ENCODE assay signal across 9 mouse cellular contexts in the genomic region with DNA sequence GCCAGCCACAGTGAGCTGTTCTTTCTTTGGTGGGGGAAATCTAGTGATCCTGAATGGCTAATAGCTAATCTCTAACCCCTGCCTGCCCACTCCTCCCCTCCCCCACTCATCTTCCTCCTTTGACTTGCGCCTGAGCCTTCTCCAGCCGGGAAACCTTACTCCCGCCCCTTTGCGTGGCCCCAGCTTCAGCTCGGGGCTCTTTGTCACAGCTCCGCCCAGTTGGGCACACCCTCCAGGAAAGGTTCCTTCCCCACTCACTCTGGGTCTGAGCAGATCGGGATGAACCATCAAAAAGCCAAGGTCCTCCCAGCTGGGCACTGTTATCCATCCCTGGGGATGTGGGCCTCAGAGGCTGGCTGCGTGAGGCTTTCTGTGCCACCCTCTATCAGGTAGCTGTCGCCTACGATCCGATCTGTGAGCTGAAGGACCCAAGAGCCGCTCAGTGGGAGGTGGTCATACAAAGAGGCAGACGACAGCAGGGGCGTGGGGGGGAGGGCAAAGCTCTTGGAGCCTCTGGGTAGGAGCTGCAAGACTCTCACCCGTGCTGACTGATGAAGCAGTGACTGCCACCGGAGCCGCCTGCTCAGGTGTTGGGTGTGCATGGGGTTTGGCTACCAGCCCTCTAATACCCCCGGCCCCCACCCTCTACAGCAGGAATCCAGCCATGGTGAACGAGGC. TPM values are rescaled to one million over a fixed set of nuclear protein-coding genes. Genes with fewer than 3 reads are reported as not detected.
A peak's percentile ranks its signal among the peaks of the same experiment; 100 is the strongest.
DNase-seq lines count a peak whose midpoint lies in the region; ATAC-seq and TF ChIP-seq lines count a peak whose summit lies in the region.
"Had no signal": no experiment of that assay in that cellular context is flagged by ENCODE, and none has a peak within 500 bp of the region (broad histone marks: within the 10 kb centered on the region; RNA-seq: fewer than 3 reads in every experiment).

No protein-coding gene starts in this region.

- H3K36me3 ChIP-seq in forebrain, embryonic 14.5 days (ENCODE audit: control insufficient read depth, insufficient read depth, low read length), result peaks cover 32% of the 10 kb centered on the region
- H3K36me3 ChIP-seq in limb, embryonic 11.5 days (ENCODE audit: control insufficient read depth, insufficient read depth, low read length), result no peaks in the 10 kb centered on the region
- H3K36me3 ChIP-seq in midbrain, embryonic 12.5 days, result peaks cover 41% of the 10 kb centered on the region
- H3K36me3 ChIP-seq in testis, adult 2 months (ENCODE audit: control insufficient read depth, insufficient read depth, low read length), result no peaks in the 10 kb centered on the region; the same call in none of the 2 replicates

- ATAC-seq in forebrain, embryonic 14.5 days, result peak; percentile 18; the same call in 1 of the 2 replicates
- ATAC-seq in hematopoietic stem cell, adult 5-6 weeks (replicated peaks in 1 of 2; ENCODE audit: insufficient read depth in 1 of 2, low FRiP score in 2 of 2, low TSS enrichment in 1 of 2, low read depth in 1 of 2, poor library complexity in 2 of 2, severe bottlenecking in 2 of 2), result peak; percentile 12; a peak in 2 of 4 replicates
- peak; percentile 56 for ATAC-seq in limb, embryonic 11.5 days (ENCODE audit: insufficient number of reproducible peaks, low FRiP score, low TSS enrichment, low read depth)
- ATAC-seq in midbrain, embryonic 12.5 days (ENCODE audit: low FRiP score, low read depth), result peak; percentile 44

- peak overlapping the region; percentile 88 for H3K4me2 ChIP-seq in forebrain, embryonic 14.5 days (ENCODE audit: low read length)
- H3K4me2 ChIP-seq in limb, embryonic 11.5 days (ENCODE audit: low read depth, severe bottlenecking), result peak overlapping the region; percentile 90
- peak overlapping the region; percentile 88 for H3K4me2 ChIP-seq in midbrain, embryonic 12.5 days (replicated peaks)

- H3K9me3 ChIP-seq in forebrain, embryonic 14.5 days (replicated peaks; ENCODE audit: control insufficient read depth, low read length), result no peaks in the 10 kb centered on the region
- H3K9me3 ChIP-seq in limb, embryonic 11.5 days (ENCODE audit: control insufficient read depth, low read length), result no peaks in the 10 kb centered on the region
- H3K9me3 ChIP-seq in midbrain, embryonic 12.5 days, result no peaks in the 10 kb centered on the region

- H3K27me3 ChIP-seq in forebrain, embryonic 14.5 days (replicated peaks; ENCODE audit: control insufficient read depth, insufficient read depth, low read length), result no peaks in the 10 kb centered on the region
- H3K27me3 ChIP-seq in limb, embryonic 11.5 days (ENCODE audit: control insufficient read depth, insufficient read depth, low read length), result no peaks in the 10 kb centered on the region
- no peaks in the 10 kb centered on the region for H3K27me3 ChIP-seq in midbrain, embryonic 12.5 days
- H3K27me3 ChIP-seq in testis, adult 2 months (ENCODE audit: control insufficient read depth, insufficient read depth, low read length), result no peaks in the 10 kb centered on the region
- H3K27me3 ChIP-seq: CH12.LX had no signal

- peak; percentile 55 for DNase-seq in layer of hippocampus, adult 11-12 months (ENCODE audit: low spot score)
- DNase-seq in layer of hippocampus, postnatal 25 days (ENCODE audit: extremely low spot score in 1 of 2, low spot score in 1 of 2), result no peak
- DNase-seq in c-Kit-positive CD71-positive TER-119-positive erythroid progenitor cells, embryonic 14.5 days (ENCODE audit: low spot score), result peak; percentile 63
- peak; percentile 70 for DNase-seq in forebrain, embryonic 14.5 days (ENCODE audit: low spot score)
- DNase-seq in limb, embryonic 11.5 days (ENCODE audit: low spot score), result peak; percentile 82

- peak overlapping the region; percentile 15 for H3K27ac ChIP-seq in forebrain, embryonic 14.5 days (ENCODE audit: low read depth, low read length)
- H3K27ac ChIP-seq in limb, embryonic 11.5 days (replicated peaks; ENCODE audit: low read depth, low read length), result peak overlapping the region; percentile 65
- peak overlapping the region; percentile 90 for H3K27ac ChIP-seq in midbrain, embryonic 12.5 days (replicated peaks)
- peak overlapping the region; percentile 29; the same call in 1 of the 2 replicates for H3K27ac ChIP-seq in testis, adult 2 months (ENCODE audit: control insufficient read depth, insufficient read depth, low read depth, low read length)

- under 1% methylated on average over 19 of the region's 19 CpGs for WGBS in forebrain, embryonic 14.5 days
- under 1% methylated on average over 19 of the region's 19 CpGs for WGBS in limb, embryonic 11.5 days
- WGBS in midbrain, embryonic 12.5 days, result under 1% methylated on average over 19 of the region's 19 CpGs

- peak overlapping the region; percentile 63 for H3K9ac ChIP-seq in forebrain, embryonic 14.5 days (ENCODE audit: low read length)
- peak overlapping the region; percentile 58 for H3K9ac ChIP-seq in limb, embryonic 11.5 days (ENCODE audit: low read length)
- peak overlapping the region; percentile 69 for H3K9ac ChIP-seq in midbrain, embryonic 12.5 days (replicated peaks)

- peak overlapping the region; percentile 34 for H3K4me3 ChIP-seq in forebrain, embryonic 14.5 days (ENCODE audit: low read depth, low read length)
- H3K4me3 ChIP-seq in limb, embryonic 11.5 days (ENCODE audit: low read depth, low read length), result peak overlapping the region; percentile 42
- H3K4me3 ChIP-seq in midbrain, embryonic 12.5 days, result peak overlapping the region; percentile 53
- H3K4me3 ChIP-seq in testis, adult 2 months (ENCODE audit: control insufficient read depth, low read depth, low read length), result peak overlapping the region; percentile 40

- TF ChIP-seq POLR2A in testis, adult 2 months (IDR thresholded peaks at IDR 0.05; ENCODE audit: control insufficient read depth, low read depth, low read length), result no peak

- TF ChIP-seq CTCF in testis, adult 2 months (IDR thresholded peaks at IDR 0.05; ENCODE audit: control insufficient read depth, insufficient read depth, insufficient replicate concordance, low read depth, low read length), result no peak

- H3K4me1 ChIP-seq in forebrain, embryonic 14.5 days (ENCODE audit: control insufficient read depth, insufficient read depth, low read length), result peaks cover 28% of the 10 kb centered on the region
- H3K4me1 ChIP-seq in limb, embryonic 11.5 days (ENCODE audit: control insufficient read depth, insufficient read depth, low read length), result peaks cover 23% of the 10 kb centered on the region
- peaks cover 52% of the 10 kb centered on the region for H3K4me1 ChIP-seq in midbrain, embryonic 12.5 days
- peaks cover 9% of the 10 kb centered on the region for H3K4me1 ChIP-seq in testis, adult 2 months (ENCODE audit: control insufficient read depth, insufficient read depth, low read length)

RNA-seq across cellular contexts. Expression of gene Mthfr, which starts 2.2 kb away (rescaled TPM):
- total RNA-seq in layer of hippocampus, postnatal 25 days (2021), result 10 to 100 TPM; 28.7 to 31.9 TPM
- polyA plus RNA-seq in forebrain, embryonic 14.5 days (2014; fragmentation: Nextera tagmentation; extraction: Ambion mirVana), result 12.4 TPM in 2 replicates
- 4.1 and 11.3 TPM in 2 replicates for total RNA-seq in hematopoietic stem cell, adult 5-6 weeks (2017)
- 18.7 and 19.7 TPM in 2 replicates for polyA plus RNA-seq in limb, embryonic 11.5 days (2014; fragmentation: Nextera tagmentation; extraction: Ambion mirVana)
- polyA plus RNA-seq in midbrain, embryonic 12.5 days (2016; fragmentation: Nextera tagmentation; extraction: Ambion mirVana), result 44.5 and 44.8 TPM in 2 replicates
- polyA plus RNA-seq in testis, adult 2 months (2012; rRNA removed), result 31.8 and 34.7 TPM in 2 replicates

RNA-seq across cellular contexts. Expression of gene Clcn6, which starts 2.5 kb away (rescaled TPM):
- 10 to 100 TPM; 70.9 to 73.9 TPM for total RNA-seq in layer of hippocampus, postnatal 25 days (2021)
- 19.1 and 24.8 TPM in 2 replicates for polyA plus RNA-seq in forebrain, embryonic 14.5 days (2014; fragmentation: Nextera tagmentation; extraction: Ambion mirVana)
- 4.3 TPM in 2 replicates for total RNA-seq in hematopoietic stem cell, adult 5-6 weeks (2017)
- 6.1 and 7.5 TPM in 2 replicates for polyA plus RNA-seq in limb, embryonic 11.5 days (2014; fragmentation: Nextera tagmentation; extraction: Ambion mirVana)
- polyA plus RNA-seq in midbrain, embryonic 12.5 days (2016; fragmentation: Nextera tagmentation; extraction: Ambion mirVana), result 26.9 and 29.7 TPM in 2 replicates
- 9.8 and 12.7 TPM in 2 replicates for polyA plus RNA-seq in testis, adult 2 months (2012; rRNA removed)

RNA-seq across cellular contexts. Expression of gene Nppa, which starts 40.5 kb away (rescaled TPM):
- total RNA-seq in layer of hippocampus, postnatal 25 days (2021), result not detected
- 0.80 and 1.1 TPM in 2 replicates for polyA plus RNA-seq in forebrain, embryonic 14.5 days (2014; fragmentation: Nextera tagmentation; extraction: Ambion mirVana)
- not detected in 2 replicates for total RNA-seq in hematopoietic stem cell, adult 5-6 weeks (2017)
- 0.31 and 2.0 TPM in 2 replicates for polyA plus RNA-seq in limb, embryonic 11.5 days (2014; fragmentation: Nextera tagmentation; extraction: Ambion mirVana)
- polyA plus RNA-seq in midbrain, embryonic 12.5 days (2016; fragmentation: Nextera tagmentation; extraction: Ambion mirVana), result 1.0 and 2.8 TPM in 2 replicates
- not detected in 2 replicates for polyA plus RNA-seq in testis, adult 2 months (2012; rRNA removed)
- total RNA-seq: CH12.LX had no signal

RNA-seq across cellular contexts. Expression of gene Agtrap, which starts 46.8 kb away (rescaled TPM):
- total RNA-seq in layer of hippocampus, postnatal 25 days (2021), result 1 to 10 TPM; 6.2 to 6.9 TPM
- 5.3 and 5.7 TPM in 2 replicates for polyA plus RNA-seq in forebrain, embryonic 14.5 days (2014; fragmentation: Nextera tagmentation; extraction: Ambion mirVana)
- total RNA-seq in hematopoietic stem cell, adult 5-6 weeks (2017), result 42.2 and 44.9 TPM in 2 replicates
- polyA plus RNA-seq in limb, embryonic 11.5 days (2014; fragmentation: Nextera tagmentation; extraction: Ambion mirVana), result 9.2 and 10.5 TPM in 2 replicates
- 11.2 and 11.9 TPM in 2 replicates for polyA plus RNA-seq in midbrain, embryonic 12.5 days (2016; fragmentation: Nextera tagmentation; extraction: Ambion mirVana)
- polyA plus RNA-seq in testis, adult 2 months (2012; rRNA removed), result 45.2 and 45.4 TPM in 2 replicates

RNA-seq across cellular contexts. Expression of gene Nppb, which starts 55.5 kb away (rescaled TPM):
- not detected for total RNA-seq in layer of hippocampus, postnatal 25 days (2021)
- not detected in 2 replicates for polyA plus RNA-seq in forebrain, embryonic 14.5 days (2014; fragmentation: Nextera tagmentation; extraction: Ambion mirVana)
- not detected in 2 replicates for total RNA-seq in hematopoietic stem cell, adult 5-6 weeks (2017)
- polyA plus RNA-seq in limb, embryonic 11.5 days (2014; fragmentation: Nextera tagmentation; extraction: Ambion mirVana), result not detected in 2 replicates
- not detected in 2 replicates for polyA plus RNA-seq in midbrain, embryonic 12.5 days (2016; fragmentation: Nextera tagmentation; extraction: Ambion mirVana)
- polyA plus RNA-seq in testis, adult 2 months (2012; rRNA removed), result not detected in 2 replicates
- total RNA-seq: CH12.LX had no signal

Comparison
In these comparisons a context has a peak if more than half of its experiments do, and no peak if none do; other contexts are left out.
1. DNase-seq: peak in layer of hippocampus, adult 11-12 months (single experiment), c-Kit-positive CD71-positive TER-119-positive erythroid progenitor cells, embryonic 14.5 days (single experiment), forebrain, embryonic 14.5 days (single experiment) and limb, embryonic 11.5 days (single experiment); none in layer of hippocampus, postnatal 25 days (0 of 2).
2. H3K27ac ChIP-seq: peak in every context shown above with its lines; median percentile 90 in midbrain, embryonic 12.5 days; 65 in limb, embryonic 11.5 days; 29 in testis, adult 2 months; 15 in forebrain, embryonic 14.5 days.
3. Peak in every context shown above with its lines, with median percentiles within 50 percentile points of each other: ATAC-seq, H3K4me2 ChIP-seq, H3K4me3 ChIP-seq and H3K9ac ChIP-seq.